Mouse (Mus musculus): Measurements from ENCODE around the gene Hivep1. TPM values are rescaled to one million over a fixed set of nuclear protein-coding genes. Genes with fewer than 3 reads are reported as not detected.

The Hivep1 gene
- total and polyA plus RNA-seq, 3 experiments, result 2.2 to 15.9 TPM; not detected in 1

- TF ChIP-seq POLR2AphosphoS5 (IDR thresholded peaks at IDR 0.05; ENCODE audit: borderline replicate concordance, low read depth, low read length), result no peak
- TF ChIP-seq MAX (IDR thresholded peaks at IDR 0.05; ENCODE audit: low read length), result no peak
- TF ChIP-seq UBTF (IDR thresholded peaks at IDR 0.05; ENCODE audit: borderline replicate concordance, insufficient read depth, low read depth, low read length), result no peak
- TF ChIP-seq BHLHE40 (IDR thresholded peaks at IDR 0.05; ENCODE audit: borderline replicate concordance, low read depth, low read length), result no peak
- TF ChIP-seq SIN3A (IDR thresholded peaks at IDR 0.05; ENCODE audit: low read length), result no peak
- no peak for TF ChIP-seq USF2 (IDR thresholded peaks at IDR 0.05; ENCODE audit: borderline replicate concordance in 1 of 2, insufficient read depth in 1 of 2, low read depth in 1 of 2, low read length in 2 of 2)
- TF ChIP-seq KAT2A (conservative IDR thresholded peaks at IDR 0.05; ENCODE audit: low read depth, low read length), result no peak
- no peak for TF ChIP-seq ZC3H11A (IDR thresholded peaks at IDR 0.05; ENCODE audit: low read depth, low read length)
- TF ChIP-seq MYB (IDR thresholded peaks at IDR 0.05; ENCODE audit: low read depth, low read length), result no peak
- TF ChIP-seq ELF1 (IDR thresholded peaks at IDR 0.05; ENCODE audit: low read depth, low read length), result no peak
- no peaks in the 10 kb centered on the region for H3K9me3 ChIP-seq (replicated peaks; ENCODE audit: insufficient read depth, low read length)
- no peaks in the 10 kb centered on the region; a peak in 1 of 4 replicates for H3K36me3 ChIP-seq (ENCODE audit: control insufficient read depth in 1 of 2, insufficient read depth in 2 of 2, low read length in 2 of 2)
- no peak overlapping the region for H3K27ac ChIP-seq (ENCODE audit: control insufficient read depth, low read depth, low read length)
- DNase-seq (ENCODE audit: low read depth, low spot score), result no peak
- no peaks in the 10 kb centered on the region for H3K79me2 ChIP-seq (ENCODE audit: control insufficient read depth, insufficient read depth, low read length, poor library complexity)
- H3K4me1 ChIP-seq (ENCODE audit: control insufficient read depth in 1 of 2, insufficient read depth in 2 of 2, low read length in 2 of 2), result peaks cover 2 to 6% of the 10 kb centered on the region in 2 experiments; a peak in 3 of 4 replicates
- H3K27me3 ChIP-seq (ENCODE audit: control insufficient read depth in 1 of 2, insufficient read depth in 2 of 2, low read length in 2 of 2), result no peaks in the 10 kb centered on the region
- H3K4me3 ChIP-seq (ENCODE audit: control insufficient read depth in 1 of 2, insufficient read depth in 1 of 2, low read depth in 2 of 2, low read length in 2 of 2), result no peak overlapping the region
- no peak overlapping the region for H3K9ac ChIP-seq (ENCODE audit: control insufficient read depth, low read depth, low read length, poor library complexity, severe bottlenecking)
These were observed 8.4 kb upstream of the Hivep1 start for GRCm38 (mm10) chr13:42043431-42043830.

GRCm38 (mm10) chr13:42048991-42049773, 2.6 kb upstream of the Hivep1 start:
- peak; percentile 42; the same call in 1 of the 2 replicates for TF ChIP-seq GATA1 (IDR thresholded peaks at IDR 0.05; ENCODE audit: low read depth, low read length)
- peak; percentile 26; the same call in 1 of the 2 replicates for TF ChIP-seq HCFC1 (IDR thresholded peaks at IDR 0.05; ENCODE audit: low read depth, low read length)
- TF ChIP-seq SIN3A (IDR thresholded peaks at IDR 0.05; ENCODE audit: low read length), result peak; percentile 44; the same call in 1 of the 2 replicates
- TF ChIP-seq JUND (IDR thresholded peaks at IDR 0.05; ENCODE audit: low read depth, low read length), result no peak
- peak; percentile 93 for TF ChIP-seq ZNF384 (IDR thresholded peaks at IDR 0.05; ENCODE audit: low read depth, low read length)
- TF ChIP-seq RAD21 (IDR thresholded peaks at IDR 0.05; ENCODE audit: low read depth, low read length), result no peak
- peak in 1 of 2 experiments; percentile 52; a peak in 2 of 4 replicates for TF ChIP-seq EP300 (IDR thresholded peaks at IDR 0.05; ENCODE audit: low read depth in 1 of 2, low read length in 2 of 2)
- 0 out of 2 replicates have a peak, but pooled peaks have one; percentile 39 for TF ChIP-seq CHD1 (IDR thresholded peaks at IDR 0.05; ENCODE audit: low read depth, low read length)
- TF ChIP-seq SMC3 (IDR thresholded peaks at IDR 0.05; ENCODE audit: low read depth, low read length), result no peak
- no peak for TF ChIP-seq CTCF (IDR thresholded peaks at IDR 0.05 in 2 of 3, conservative IDR thresholded peaks at IDR 0.05 in 1 of 3; ENCODE audit: control insufficient read depth in 1 of 3, insufficient read depth in 1 of 3, low read depth in 2 of 3, low read length in 3 of 3, poor library complexity in 1 of 3, severe bottlenecking in 1 of 3)
- no peak for TF ChIP-seq ELF1 (IDR thresholded peaks at IDR 0.05; ENCODE audit: low read depth, low read length)
- TF ChIP-seq MAZ (IDR thresholded peaks at IDR 0.05; ENCODE audit: low read depth, low read length), result peak; percentile 29; the same call in 1 of the 2 replicates
- TF ChIP-seq POLR2AphosphoS5 (IDR thresholded peaks at IDR 0.05; ENCODE audit: borderline replicate concordance, low read depth, low read length), result no peak
- no peak for TF ChIP-seq ZC3H11A (IDR thresholded peaks at IDR 0.05; ENCODE audit: low read depth, low read length)
- peak; percentile 59 for TF ChIP-seq ETS1 (IDR thresholded peaks at IDR 0.05; ENCODE audit: low read depth, low read length)
- no peak for TF ChIP-seq CHD2 (IDR thresholded peaks at IDR 0.05; ENCODE audit: low read length)
- peak; percentile 62 for TF ChIP-seq MXI1 (IDR thresholded peaks at IDR 0.05; ENCODE audit: low read depth, low read length)
- TF ChIP-seq USF1 (IDR thresholded peaks at IDR 0.05; ENCODE audit: low read depth, low read length), result no peak
- no peak for TF ChIP-seq E2F4 (IDR thresholded peaks at IDR 0.05; ENCODE audit: borderline replicate concordance, low read depth, low read length)
- no peak for TF ChIP-seq MAX (IDR thresholded peaks at IDR 0.05; ENCODE audit: low read length)
- peak in 1 of 2 experiments; percentile 19; a peak in 1 of 4 replicates for TF ChIP-seq POLR2A (IDR thresholded peaks at IDR 0.05; ENCODE audit: control insufficient read depth in 1 of 2, insufficient read depth in 1 of 2, low read depth in 1 of 2, low read length in 2 of 2, poor library complexity in 1 of 2)
- TF ChIP-seq TCF12 (IDR thresholded peaks at IDR 0.05; ENCODE audit: low read depth, low read length), result 0 out of 2 replicates have a peak, but pooled peaks have one; percentile 37
- TF ChIP-seq RCOR1 (IDR thresholded peaks at IDR 0.05; ENCODE audit: low read depth, low read length), result no peak; the same call in 1 of the 2 replicates
- no peak for TF ChIP-seq MYB (IDR thresholded peaks at IDR 0.05; ENCODE audit: low read depth, low read length)
- DNase-seq (ENCODE audit: low read depth, low spot score), result peak; percentile 60
- Histone ChIP-seq H3K27me3 (ENCODE audit: control insufficient read depth in 1 of 2, insufficient read depth in 2 of 2, low read length in 2 of 2) (no peaks in the 10 kb centered on the region), H3K9ac (ENCODE audit: control insufficient read depth, low read depth, low read length, poor library complexity, severe bottlenecking) (peak overlapping the region; percentile 81), H3K9me3 (replicated peaks; ENCODE audit: insufficient read depth, low read length) (no peaks in the 10 kb centered on the region), H3K79me2 (ENCODE audit: control insufficient read depth, insufficient read depth, low read length, poor library complexity) (peaks cover 3% of the 10 kb centered on the region; the same call in 1 of the 2 replicates), H3K4me1 (ENCODE audit: control insufficient read depth in 1 of 2, insufficient read depth in 2 of 2, low read length in 2 of 2) (no peaks in the 10 kb centered on the region), H3K27ac (ENCODE audit: control insufficient read depth, low read depth, low read length) (peak overlapping the region; percentile 38; the same call in 1 of the 2 replicates), H3K36me3 (ENCODE audit: control insufficient read depth in 1 of 2, insufficient read depth in 2 of 2, low read length in 2 of 2) (no peaks in the 10 kb centered on the region; a peak in 1 of 4 replicates), H3K4me3 (ENCODE audit: control insufficient read depth in 1 of 2, insufficient read depth in 1 of 2, low read depth in 2 of 2, low read length in 2 of 2) (peak overlapping the region; percentile 65 to 69)
